In the genomic region with DNA sequence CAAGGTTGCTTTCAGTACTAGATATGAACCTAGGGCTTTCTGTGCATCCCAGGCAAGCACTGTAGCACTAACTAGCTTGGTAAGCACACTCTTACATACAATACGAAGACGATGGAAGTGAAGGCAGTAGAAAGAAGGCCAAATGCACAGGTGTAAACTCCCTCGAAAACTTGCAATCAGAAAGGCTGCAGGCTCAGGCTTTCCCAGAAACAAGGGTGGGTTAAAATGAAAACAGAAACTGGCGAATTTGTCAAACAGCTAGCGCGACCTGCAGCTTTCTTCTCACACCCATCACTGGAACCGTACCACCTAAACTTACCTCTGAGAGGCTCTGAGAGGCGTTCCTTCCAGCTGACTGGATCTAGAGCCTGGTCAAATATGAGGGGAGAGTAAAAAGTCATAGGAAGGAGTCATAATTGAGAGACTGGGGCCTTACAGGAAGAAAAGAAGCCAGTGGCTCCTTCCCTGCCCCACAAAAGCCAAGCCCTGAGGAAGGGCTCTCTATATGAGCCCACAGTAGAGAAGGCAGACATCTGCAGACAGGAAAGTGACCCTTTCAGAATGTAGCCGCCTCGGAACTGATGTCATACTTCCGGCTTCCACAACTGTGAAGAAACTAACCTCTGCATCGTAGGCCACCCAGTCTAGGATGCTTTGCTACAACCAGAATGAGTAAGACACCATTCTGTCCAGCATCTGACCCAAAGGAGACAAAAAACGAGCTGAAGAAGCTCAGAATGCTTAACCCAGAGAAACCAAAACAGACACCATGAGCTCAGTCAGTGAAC, we compare ENCODE assay signal across 9 mouse cellular contexts. TPM values are rescaled to one million over a fixed set of nuclear protein-coding genes. Genes with fewer than 3 reads are reported as not detected.
A peak's percentile ranks its signal among the peaks of the same experiment; 100 is the strongest.
DNase-seq lines count a peak whose midpoint lies in the region; ATAC-seq lines count a peak whose summit lies in the region.
"Had no signal": no experiment of that assay in that cellular context is flagged by ENCODE, and none has a peak within 500 bp of the region (broad histone marks: within the 10 kb centered on the region; RNA-seq: fewer than 3 reads in every experiment).

No protein-coding gene starts in this region.

- H3K4me2 ChIP-seq in midbrain, embryonic 16.5 days (ENCODE audit: low read length): no peak overlapping the region
- H3K4me2 ChIP-seq: hindbrain, embryonic 15.5 days had no signal

- H3K9me3 ChIP-seq in midbrain, embryonic 16.5 days (replicated peaks; ENCODE audit: control insufficient read depth, low read length, poor library complexity, severe bottlenecking): no peaks in the 10 kb centered on the region
- H3K9me3 ChIP-seq: hindbrain, embryonic 15.5 days had no signal

- H3K4me3 ChIP-seq in midbrain, embryonic 16.5 days (ENCODE audit: low read depth, low read length): no peak overlapping the region
- H3K4me3 ChIP-seq: hindbrain, embryonic 15.5 days had no signal

- peaks cover 11% of the 10 kb centered on the region for H3K4me1 ChIP-seq in midbrain, embryonic 16.5 days (ENCODE audit: control insufficient read depth, insufficient read depth, low read length)

- H3K27me3 ChIP-seq in midbrain, embryonic 16.5 days (ENCODE audit: control insufficient read depth, insufficient read depth, low read depth, low read length): no peaks in the 10 kb centered on the region
- H3K27me3 ChIP-seq: hindbrain, embryonic 15.5 days had no signal

- 87% methylated on average over 13 of the region's 13 CpGs for WGBS in midbrain, embryonic 16.5 days

- H3K36me3 ChIP-seq in midbrain, embryonic 16.5 days (ENCODE audit: control insufficient read depth, insufficient read depth, low read length): no peaks in the 10 kb centered on the region
- H3K36me3 ChIP-seq: hindbrain, embryonic 15.5 days had no signal

- no peak overlapping the region for H3K9ac ChIP-seq in midbrain, embryonic 16.5 days (ENCODE audit: low read depth, low read length)
- H3K9ac ChIP-seq: hindbrain, embryonic 15.5 days had no signal

- ATAC-seq in inflammation-experienced regulatory T-cells, adult 6 months: peak; percentile 77
- no peak for ATAC-seq in midbrain, embryonic 16.5 days

- H3K27ac ChIP-seq in midbrain, embryonic 16.5 days (ENCODE audit: low read length): no peak overlapping the region
- H3K27ac ChIP-seq: hindbrain, embryonic 15.5 days had no signal

- DNase-seq in adrenal gland, postnatal 14 days: peak; percentile 30
- DNase-seq in adrenal gland, adult 2 months: no peak
- DNase-seq in ZHBTc4 (ENCODE audit: low read depth, low spot score): peak; percentile 43
- DNase-seq in lung, postnatal 36 days: peak; percentile 58
- no peak for DNase-seq in cerebellum, adult 8-10 months
- no peak for DNase-seq in layer of hippocampus, postnatal 36 days

RNA-seq across cellular contexts. Expression of gene Rsbn1l, which starts 11.0 kb away (rescaled TPM):
- total RNA-seq in adrenal gland, postnatal 14 days (2021): 12.8 and 15.2 TPM in 2 replicates
- total RNA-seq in adrenal gland, adult 2 months (2021): 10 to 100 TPM; 11.7 to 14.6 TPM
- 4.5 and 4.9 TPM in 2 replicates for polyA plus RNA-seq in adrenal gland, adult 2 months (2012; rRNA removed)
- 10 to 100 TPM; 35.5 to 42.0 (median 37.5) TPM for polyA plus RNA-seq in inflammation-experienced regulatory T-cells, adult 6 months (2017; shearing (Covaris generic))
- 4.3 and 4.9 TPM in 2 replicates for polyA plus RNA-seq in midbrain, embryonic 16.5 days (2015; fragmentation: Nextera tagmentation; extraction: Ambion mirVana)
- 10 to 100 TPM; 19.9 to 21.1 TPM for total RNA-seq in layer of hippocampus, postnatal 36 days (2021)

Comparison
In these comparisons a context has a peak if more than half of its experiments do, and no peak if none do; other contexts are left out.
1. DNase-seq: peak in adrenal gland, postnatal 14 days (single experiment), ZHBTc4 (single experiment) and lung, postnatal 36 days (single experiment); none in adrenal gland, adult 2 months (single experiment), cerebellum, adult 8-10 months (single experiment) and layer of hippocampus, postnatal 36 days (0 of 2).